In genomic region chrX:98682603-98683002, GRCm38 (mm10) we compare ENCODE assay signal across 13 mouse cellular contexts.
DNase-seq lines count a peak whose midpoint lies in the region; ATAC-seq and TF ChIP-seq lines count a peak whose summit lies in the region.
"Had no signal": no experiment of that assay in that cellular context is flagged by ENCODE, and none has a peak within 500 bp of the region (broad histone marks: within the 10 kb centered on the region; RNA-seq: fewer than 3 reads in every experiment).

No protein-coding gene starts in this region.

- no peak for TF ChIP-seq EP300 in lung, postnatal 0 days (IDR thresholded peaks at IDR 0.05)

- H3K4me1 ChIP-seq in hindbrain, postnatal 0 days (ENCODE audit: insufficient read depth, low read length): no peaks in the 10 kb centered on the region
- no peaks in the 10 kb centered on the region for H3K4me1 ChIP-seq in hindbrain, embryonic 12.5 days
- H3K4me1 ChIP-seq in lung, postnatal 0 days (ENCODE audit: insufficient read depth, low read depth, low read length): no peaks in the 10 kb centered on the region
- H3K4me1 ChIP-seq: heart, embryonic 12.5 days; limb, embryonic 13.5 days had no signal

- no peak overlapping the region for H3K4me3 ChIP-seq in hindbrain, postnatal 0 days (ENCODE audit: low read length)
- H3K4me3 ChIP-seq in hindbrain, embryonic 12.5 days: no peak overlapping the region
- H3K4me3 ChIP-seq in lung, postnatal 0 days (ENCODE audit: low read depth, low read length): no peak overlapping the region
- H3K4me3 ChIP-seq: heart, embryonic 12.5 days; limb, embryonic 13.5 days had no signal

- no peaks in the 10 kb centered on the region for H3K27me3 ChIP-seq in hindbrain, postnatal 0 days (ENCODE audit: insufficient read depth, low read length)
- no peaks in the 10 kb centered on the region for H3K27me3 ChIP-seq in hindbrain, embryonic 12.5 days
- no peaks in the 10 kb centered on the region for H3K27me3 ChIP-seq in lung, postnatal 0 days (replicated peaks; ENCODE audit: insufficient read depth, low read length)
- H3K27me3 ChIP-seq: heart, embryonic 12.5 days; limb, embryonic 13.5 days had no signal

- no peak overlapping the region for H3K27ac ChIP-seq in hindbrain, postnatal 0 days
- no peak overlapping the region for H3K27ac ChIP-seq in hindbrain, embryonic 12.5 days
- H3K27ac ChIP-seq in lung, postnatal 0 days (ENCODE audit: low read length): no peak overlapping the region
- H3K27ac ChIP-seq: limb, embryonic 13.5 days; macrophage had no signal

- peak; percentile 46 for TF ChIP-seq CTCF in hindbrain, postnatal 0 days (IDR thresholded peaks at IDR 0.05; ENCODE audit: low read depth)
- peak; percentile 41 for TF ChIP-seq CTCF in lung, postnatal 0 days (IDR thresholded peaks at IDR 0.05)

- H3K9me3 ChIP-seq in hindbrain, postnatal 0 days (ENCODE audit: low read length): no peaks in the 10 kb centered on the region
- no peaks in the 10 kb centered on the region for H3K9me3 ChIP-seq in hindbrain, embryonic 12.5 days (replicated peaks)
- H3K9me3 ChIP-seq in lung, postnatal 0 days (ENCODE audit: low read length): no peaks in the 10 kb centered on the region
- H3K9me3 ChIP-seq: heart, embryonic 12.5 days; limb, embryonic 13.5 days had no signal

- ATAC-seq in CD4-positive, CD25-positive, alpha-beta regulatory T cell, adult 4 months: no peak
- no peak for ATAC-seq in hindbrain, postnatal 0 days
- no peak for ATAC-seq in hindbrain, embryonic 12.5 days (ENCODE audit: low FRiP score)
- no peak for ATAC-seq in lung, postnatal 0 days
- ATAC-seq: hindbrain, embryonic 16.5 days had no signal

- no peaks in the 10 kb centered on the region for H3K36me3 ChIP-seq in hindbrain, postnatal 0 days (ENCODE audit: insufficient read depth, low read length)
- no peaks in the 10 kb centered on the region for H3K36me3 ChIP-seq in hindbrain, embryonic 12.5 days
- no peaks in the 10 kb centered on the region for H3K36me3 ChIP-seq in lung, postnatal 0 days (ENCODE audit: insufficient read depth, low read length)
- H3K36me3 ChIP-seq: heart, embryonic 12.5 days; limb, embryonic 13.5 days had no signal

- no peak overlapping the region for H3K9ac ChIP-seq in hindbrain, postnatal 0 days (replicated peaks; ENCODE audit: low read length)
- no peak overlapping the region for H3K9ac ChIP-seq in hindbrain, embryonic 12.5 days
- no peak overlapping the region for H3K9ac ChIP-seq in lung, postnatal 0 days (replicated peaks; ENCODE audit: low read depth)
- H3K9ac ChIP-seq: heart, embryonic 12.5 days; limb, embryonic 13.5 days had no signal

- DNase-seq in CD4-positive, CD25-positive, alpha-beta regulatory T cell, adult 2 months (ENCODE audit: low read depth, low spot score): peak; percentile 2
- peak; percentile 3 for DNase-seq in hindbrain, postnatal 0 days (ENCODE audit: low spot score)
- DNase-seq in lung, postnatal 0 days (ENCODE audit: low spot score): no peak
- no peak for DNase-seq in lung, postnatal 4 days
- DNase-seq in adipocyte (ENCODE audit: low spot score): peak; percentile 35
- no peak for DNase-seq in cerebellum, adult 18-20 months
- DNase-seq: cerebellum, adult 11 months had no signal

- H3K4me2 ChIP-seq in hindbrain, postnatal 0 days (ENCODE audit: low read depth, low read length): no peak overlapping the region
- no peak overlapping the region for H3K4me2 ChIP-seq in hindbrain, embryonic 12.5 days (replicated peaks)
- no peak overlapping the region for H3K4me2 ChIP-seq in lung, postnatal 0 days (replicated peaks; ENCODE audit: low read depth, low read length)
- H3K4me2 ChIP-seq: heart, embryonic 12.5 days; limb, embryonic 13.5 days had no signal

Comparison
In these comparisons a context has a peak if more than half of its experiments do, and no peak if none do; other contexts are left out.
1. DNase-seq: peak in CD4-positive, CD25-positive, alpha-beta regulatory T cell, adult 2 months (single experiment), hindbrain, postnatal 0 days (single experiment) and adipocyte (single experiment); none in lung, postnatal 0 days (single experiment), lung, postnatal 4 days (0 of 2) and cerebellum, adult 18-20 months (0 of 2).